Comparison of ENCODE assay signal across 21 mouse cellular contexts in genomic region chr19:29296166-29296565, GRCm38 (mm10). TPM values are rescaled to one million over a fixed set of nuclear protein-coding genes. Genes with fewer than 3 reads are reported as not detected.
DNase-seq lines count a peak whose midpoint lies in the region; ATAC-seq and TF ChIP-seq lines count a peak whose summit lies in the region.
"Had no signal": no experiment of that assay in that cellular context is flagged by ENCODE, and none has a peak within 500 bp of the region (broad histone marks: within the 10 kb centered on the region; RNA-seq: fewer than 3 reads in every experiment).

No protein-coding gene starts in this region.

- peak; percentile 54 to 71 for TF ChIP-seq EP300 in MEL (IDR thresholded peaks at IDR 0.05; ENCODE audit: low read depth in 1 of 2, low read length in 2 of 2)

- ATAC-seq in megakaryocyte-erythroid progenitor cell, adult 5-6 weeks (replicated peaks; ENCODE audit: low FRiP score, low TSS enrichment, poor library complexity, severe bottlenecking), result no peak
- ATAC-seq: activated CD4-positive, CD25-positive, alpha-beta regulatory T cell, adult 4 months; CD4-positive, CD25-positive, alpha-beta regulatory T cell, adult 4 months; Patski had no signal

- peaks cover 14 to 22% of the 10 kb centered on the region in 2 experiments for H3K36me3 ChIP-seq in MEL (ENCODE audit: control insufficient read depth in 1 of 2, insufficient read depth in 2 of 2, low read length in 2 of 2)

- H3K79me2 ChIP-seq in MEL (ENCODE audit: control insufficient read depth, insufficient read depth, low read length, poor library complexity), result no peaks in the 10 kb centered on the region

- no peaks in the 10 kb centered on the region for H3K9me3 ChIP-seq in MEL (replicated peaks; ENCODE audit: insufficient read depth, low read length)
- H3K9me3 ChIP-seq: G1E had no signal

- H3K27ac ChIP-seq in MEL (ENCODE audit: control insufficient read depth, low read depth, low read length), result no peak overlapping the region

- peak; percentile 47 for DNase-seq in MEL (ENCODE audit: low read depth, low spot score)
- DNase-seq: adrenal gland, adult 2 months; adrenal gland, adult 8-10 months; adrenal gland, postnatal 10 days; adrenal gland, postnatal 14 days; adrenal gland, postnatal 25 days; adrenal gland, postnatal 36 days; B cell, adult 2 months; cerebellum, adult 11 months; cerebellum, adult 11-12 months; cerebellum, adult 18-20 months; cerebellum, adult 2 months; cerebellum, adult 8-10 months had no signal

- no peak for TF ChIP-seq POLR2A in MEL (IDR thresholded peaks at IDR 0.05; ENCODE audit: control insufficient read depth in 1 of 2, insufficient read depth in 1 of 2, low read depth in 1 of 2, low read length in 2 of 2, poor library complexity in 1 of 2)

- H3K4me1 ChIP-seq in MEL (ENCODE audit: control insufficient read depth in 1 of 2, insufficient read depth in 2 of 2, low read length in 2 of 2), result peaks cover 6 to 14% of the 10 kb centered on the region in 2 experiments

- no peak for TF ChIP-seq CTCF in MEL (IDR thresholded peaks at IDR 0.05 in 2 of 3, conservative IDR thresholded peaks at IDR 0.05 in 1 of 3; ENCODE audit: control insufficient read depth in 1 of 3, insufficient read depth in 1 of 3, low read depth in 2 of 3, low read length in 3 of 3, poor library complexity in 1 of 3, severe bottlenecking in 1 of 3)

- no peaks in the 10 kb centered on the region for H3K27me3 ChIP-seq in MEL (ENCODE audit: control insufficient read depth in 1 of 2, insufficient read depth in 2 of 2, low read length in 2 of 2)
- H3K27me3 ChIP-seq: CH12.LX, Patski had no signal

- H3K9ac ChIP-seq in MEL (ENCODE audit: control insufficient read depth, low read depth, low read length, poor library complexity, severe bottlenecking), result no peak overlapping the region

- TF ChIP-seq RAD21 in MEL (IDR thresholded peaks at IDR 0.05; ENCODE audit: low read depth, low read length), result no peak

- no peak overlapping the region for H3K4me3 ChIP-seq in MEL (ENCODE audit: control insufficient read depth in 1 of 2, insufficient read depth in 1 of 2, low read depth in 2 of 2, low read length in 2 of 2)

TF ChIP-seq in MEL, 35 proteins besides CTCF, POLR2A, EP300 and RAD21:
- TF ChIP-seq TAL1 (IDR thresholded peaks at IDR 0.05; ENCODE audit: low read length) (no peak), RCOR1 (IDR thresholded peaks at IDR 0.05; ENCODE audit: low read depth, low read length) (peak; percentile 69), SMC3 (IDR thresholded peaks at IDR 0.05; ENCODE audit: low read depth, low read length) (peak; percentile 28), MAFK (IDR thresholded peaks at IDR 0.05; ENCODE audit: borderline replicate concordance, low read depth, low read length) (0 out of 2 replicates have a peak, but pooled peaks have one; percentile 57), GATA1 (IDR thresholded peaks at IDR 0.05; ENCODE audit: low read depth, low read length) (peak; percentile 63), SIN3A (IDR thresholded peaks at IDR 0.05; ENCODE audit: low read length) (peak; percentile 60; the same call in 1 of the 2 replicates), KAT2A (conservative IDR thresholded peaks at IDR 0.05; ENCODE audit: low read depth, low read length) (no peak), MYC (IDR thresholded peaks at IDR 0.05; ENCODE audit: low read depth, low read length) (peak; percentile 64; the same call in 1 of the 2 replicates), UBTF (IDR thresholded peaks at IDR 0.05; ENCODE audit: borderline replicate concordance, insufficient read depth, low read depth, low read length) (no peak)
TF ChIP-seq in MEL: peak in this region for 6.

RNA-seq across cellular contexts. Expression of gene Insl6, which starts 29.0 kb away (rescaled TPM):
- total RNA-seq in MEL (2012; rRNA removed), result 2.2 and 3.1 TPM in 2 replicates
- 1 to 10 TPM in 1 of 2 experiments, not detected in 1; 9.9 TPM for polyA plus RNA-seq in MEL (2012; ENCODE audit: insufficient read depth in 1 of 2, insufficient read length in 2 of 2, low read depth in 1 of 2, low replicate concordance in 2 of 2, missing spikeins in 1 of 2)
- 1.9 TPM in 1 of 2 replicates, not detected in the other for total RNA-seq in megakaryocyte-erythroid progenitor cell, adult 5-6 weeks (2014; fragmentation: Nextera tagmentation)
- total RNA-seq in megakaryocyte-erythroid progenitor cell, adult 5-6 weeks (2017), result 2.1 TPM in 1 of 2 replicates, not detected in the other

RNA-seq across cellular contexts. Expression of gene Rln1, which starts 38.3 kb away (rescaled TPM):
- total RNA-seq in MEL (2012; rRNA removed), result 0.04 TPM in 1 of 2 replicates, not detected in the other
- not detected for polyA plus RNA-seq in MEL (2012; ENCODE audit: insufficient read depth in 1 of 2, insufficient read length in 2 of 2, low read depth in 1 of 2, low replicate concordance in 2 of 2, missing spikeins in 1 of 2)
- total RNA-seq in megakaryocyte-erythroid progenitor cell, adult 5-6 weeks (2014; fragmentation: Nextera tagmentation), result not detected in 2 replicates
- total RNA-seq in megakaryocyte-erythroid progenitor cell, adult 5-6 weeks (2017), result not detected in 2 replicates
- total RNA-seq: adrenal gland, adult 18-20 months; adrenal gland, adult 2 months; adrenal gland, adult 8-10 months; adrenal gland, postnatal 10 days; adrenal gland, postnatal 14 days; adrenal gland, postnatal 25 days; adrenal gland, postnatal 36 days; adrenal gland, postnatal 4 days; CH12.LX had no signal
- polyA plus RNA-seq: activated CD4-positive, CD25-positive, alpha-beta regulatory T cell, adult 4 months; adrenal gland, adult 2 months; CD4-positive, CD25-positive, alpha-beta regulatory T cell, adult 4 months; G1E; Patski had no signal

RNA-seq across cellular contexts. Expression of gene Jak2, which starts 44.5 kb away (rescaled TPM):
- 26.4 and 32.8 TPM in 2 replicates for total RNA-seq in MEL (2012; rRNA removed)
- 10 to 100 TPM; 30.2 to 78.6 TPM for polyA plus RNA-seq in MEL (2012; ENCODE audit: insufficient read depth in 1 of 2, insufficient read length in 2 of 2, low read depth in 1 of 2, low replicate concordance in 2 of 2, missing spikeins in 1 of 2)
- 45.8 and 57.1 TPM in 2 replicates for total RNA-seq in megakaryocyte-erythroid progenitor cell, adult 5-6 weeks (2014; fragmentation: Nextera tagmentation)
- 82.8 and 85.8 TPM in 2 replicates for total RNA-seq in megakaryocyte-erythroid progenitor cell, adult 5-6 weeks (2017)
